Mouse (Mus musculus) right cerebral cortex, adult 18-20 months (tissue): ENCODE measurements around the gene Irf7.
A peak's percentile ranks its signal among the peaks of the same experiment; 100 is the strongest.
"Not testable (repeated sequence)": the region's sequence is repeated elsewhere in the genome, so short reads cannot be mapped to it uniquely, and the experiment has no call there.

Source experiments
- DNase-seq: peaks from one replicate; pipeline ENCODE4 v3.0.0; 2022; ENCODE audit warnings: mixed read lengths

Irf7 gene

DNA sequence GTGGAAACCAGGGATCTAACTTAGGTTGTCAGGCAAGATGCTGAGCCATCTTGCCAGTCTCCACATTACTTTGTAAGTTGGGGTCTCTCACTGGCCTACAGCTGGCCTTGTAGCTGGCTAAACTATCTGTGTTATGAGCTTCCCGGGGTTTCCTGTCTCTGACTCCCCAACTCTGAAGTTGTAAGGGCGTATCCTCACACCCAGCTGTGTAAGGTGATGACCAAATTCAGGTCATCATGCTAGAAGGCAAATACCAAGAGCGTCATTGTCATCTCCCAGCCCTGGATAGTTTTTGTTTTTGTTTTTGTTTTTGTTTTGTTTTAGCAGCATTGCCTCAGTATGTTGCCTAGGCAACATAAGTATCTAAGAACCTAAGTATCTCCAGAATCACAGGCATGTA is 4.3 kb upstream of the Irf7 start:
- no peak for DNase-seq

DNA sequence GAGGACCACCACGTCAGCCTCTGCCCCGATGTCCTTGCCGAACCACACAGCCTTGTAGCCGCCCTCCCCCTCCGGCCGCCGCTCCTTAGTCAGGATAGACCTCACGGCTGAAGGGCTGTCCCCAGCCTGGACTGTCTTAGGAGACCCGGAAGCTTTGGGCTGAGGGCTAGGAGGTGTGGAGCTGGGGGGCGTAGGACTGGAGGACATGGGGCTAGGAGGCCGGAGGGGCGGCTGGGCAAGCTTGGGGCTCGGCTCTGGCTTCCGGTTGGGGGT is 2.9 kb upstream of the Irf7 start:
- no peak for DNase-seq

DNA sequence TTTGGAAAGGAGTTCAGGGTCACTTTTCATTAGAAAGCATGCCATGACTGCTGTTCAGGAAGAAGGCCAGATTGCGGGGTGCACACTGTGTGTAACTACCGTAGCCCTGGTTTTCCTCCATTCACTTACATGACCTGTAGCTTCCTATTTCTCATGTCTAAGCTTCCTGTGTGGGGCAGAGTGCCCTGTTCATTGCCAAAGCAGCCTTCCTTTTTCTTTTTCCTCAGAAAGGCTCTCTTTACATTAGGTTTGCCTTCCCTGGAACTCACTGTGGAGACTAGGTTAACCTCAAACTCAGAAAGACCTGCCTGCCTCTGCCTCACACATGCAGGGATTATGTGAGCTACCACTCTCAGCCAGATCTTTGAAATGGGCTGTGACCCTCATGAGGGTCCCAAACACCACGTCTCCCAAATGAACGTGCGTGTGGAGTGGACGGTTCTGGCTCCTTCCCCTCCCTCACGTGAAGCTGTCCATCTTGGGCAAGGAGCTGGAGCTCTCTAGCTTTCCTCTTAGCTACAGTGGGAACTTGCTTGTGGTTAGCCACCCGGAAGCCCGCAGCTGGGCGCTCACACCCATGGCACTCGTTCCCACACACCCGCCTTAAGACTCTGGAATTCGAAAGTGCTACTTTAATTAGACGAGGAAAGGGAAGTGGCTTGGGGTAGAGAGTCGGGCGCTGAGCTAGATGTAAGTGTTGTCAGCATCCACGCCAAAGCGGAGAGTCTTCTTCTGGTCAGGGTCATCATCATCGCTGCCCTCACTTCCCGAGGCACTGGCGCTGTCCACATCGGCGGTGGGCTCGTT is 2.4 kb upstream of the Irf7 start:
- DNase-seq, result no peak

DNA sequence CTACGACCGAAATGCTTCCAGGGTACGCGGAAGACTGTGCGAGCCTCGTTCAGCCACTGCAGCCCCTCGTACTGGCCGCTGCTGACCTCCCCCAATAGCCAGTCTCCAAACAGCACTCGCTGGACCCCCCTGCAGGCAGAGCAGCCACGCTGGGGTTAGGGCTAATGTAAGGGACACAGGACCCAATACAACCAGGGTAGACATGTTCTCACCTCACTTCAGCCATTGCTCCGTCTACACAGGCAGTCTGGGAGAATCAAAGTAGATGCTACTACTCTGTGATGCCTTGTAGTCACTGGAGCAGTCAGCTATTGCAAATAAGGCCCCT is 906 bp downstream of the Irf7 start:
- no peak for DNase-seq

DNA sequence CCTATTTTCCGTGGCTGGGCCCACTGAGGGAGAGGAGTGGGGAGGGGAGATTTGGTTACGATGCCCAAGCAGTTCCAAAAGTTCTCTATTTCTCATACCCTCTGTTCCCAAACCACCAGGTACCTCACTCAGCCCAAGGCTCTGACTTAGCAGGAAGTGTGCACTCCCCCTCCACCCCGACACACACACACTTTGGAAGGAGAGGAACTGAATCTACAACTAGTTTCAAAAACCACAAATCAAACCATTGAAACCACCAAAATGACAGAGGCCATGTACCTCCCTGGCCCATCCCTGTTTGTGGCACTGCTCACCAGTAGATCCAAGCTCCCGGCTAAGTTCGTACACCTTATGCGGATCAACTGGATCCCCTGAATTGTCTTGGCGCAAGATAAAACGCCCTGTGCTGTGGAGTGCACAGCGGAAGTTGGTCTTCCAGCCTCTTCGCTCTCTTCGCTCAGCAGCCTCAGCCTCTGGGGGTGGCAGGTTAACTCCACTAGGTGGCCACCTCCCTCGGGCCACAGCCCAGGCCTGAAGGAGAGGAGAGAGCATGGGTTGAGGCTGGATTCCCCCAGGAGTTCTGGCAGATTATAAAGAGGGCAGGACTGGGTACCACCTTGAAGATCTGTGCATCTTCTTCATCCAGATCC is 1.4 kb downstream of the Irf7 start:
- no peak for DNase-seq

DNA sequence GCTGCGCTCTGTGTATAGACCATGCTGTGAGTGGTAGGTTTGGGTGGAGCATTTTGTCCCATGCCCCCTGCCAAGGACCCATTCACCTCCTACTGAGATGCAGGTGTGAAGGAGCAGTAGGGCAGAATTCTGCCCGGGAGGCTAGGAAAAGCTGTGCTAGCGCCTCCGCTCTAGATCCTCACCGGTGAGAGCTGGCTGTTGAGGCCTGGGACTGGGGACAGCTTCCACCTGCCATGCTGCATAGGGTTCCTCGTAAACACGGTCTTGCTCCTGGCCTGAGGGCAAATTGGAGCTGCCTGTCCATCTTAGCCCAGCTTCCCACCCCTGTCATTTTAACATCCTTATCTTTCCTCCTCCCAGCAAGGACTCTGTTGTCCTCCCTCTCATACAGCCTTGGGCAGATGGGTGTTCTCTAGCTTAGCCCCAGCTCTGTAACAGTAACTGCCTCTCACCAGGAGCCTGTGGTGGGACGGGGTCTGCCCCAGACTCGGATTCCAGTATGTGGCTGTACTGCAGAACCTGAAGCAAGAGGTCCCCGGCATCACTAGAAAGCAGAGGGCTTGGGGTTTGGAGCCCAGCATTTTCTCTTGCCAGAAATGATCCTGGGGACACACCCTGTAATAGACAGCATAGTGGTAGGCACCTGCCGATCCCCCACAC is 2.1 kb downstream of the Irf7 start:
- no peak for DNase-seq

DNA sequence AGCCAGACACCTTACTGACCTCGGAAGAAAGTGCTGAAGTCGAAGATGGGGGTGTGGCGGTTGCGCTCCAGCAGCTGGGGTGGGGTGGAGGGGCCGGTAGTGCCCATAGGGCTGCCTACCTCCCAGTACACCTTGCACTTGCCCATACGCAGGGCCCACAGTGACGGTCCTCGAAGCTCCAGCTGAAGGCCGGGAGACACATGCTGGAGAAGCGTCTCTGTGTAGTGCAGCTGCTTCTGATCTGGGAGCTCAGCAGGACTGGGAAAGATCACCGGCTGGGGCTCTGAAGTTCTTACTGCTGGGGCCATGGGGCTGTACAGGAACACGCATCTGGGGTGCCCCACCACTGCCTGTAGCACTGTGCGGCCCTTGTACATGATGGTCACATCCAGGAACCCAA is 2.6 kb downstream of the Irf7 start:
- DNase-seq, result no peak

DNA sequence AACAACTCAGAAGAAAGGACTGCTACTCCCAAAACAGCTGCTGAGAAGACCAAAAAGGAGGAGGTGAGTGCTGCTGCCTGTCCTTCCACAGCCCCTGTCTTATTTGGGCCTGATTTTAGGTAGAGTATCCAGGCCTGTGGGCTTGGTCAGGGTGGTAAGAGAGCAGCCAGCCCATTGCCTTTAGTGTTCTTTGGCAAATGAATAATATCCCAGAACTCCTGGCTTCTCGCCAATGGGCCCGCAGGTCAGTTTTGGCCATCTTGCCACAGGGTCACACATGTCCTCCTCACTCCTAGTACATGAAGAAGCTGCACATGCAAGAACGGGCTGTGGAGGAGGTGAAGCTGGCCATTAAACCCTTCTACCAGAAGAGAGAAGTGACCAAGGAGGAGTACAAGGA is 4.8 kb downstream of the Irf7 start:
- no peak for DNase-seq

DNA sequence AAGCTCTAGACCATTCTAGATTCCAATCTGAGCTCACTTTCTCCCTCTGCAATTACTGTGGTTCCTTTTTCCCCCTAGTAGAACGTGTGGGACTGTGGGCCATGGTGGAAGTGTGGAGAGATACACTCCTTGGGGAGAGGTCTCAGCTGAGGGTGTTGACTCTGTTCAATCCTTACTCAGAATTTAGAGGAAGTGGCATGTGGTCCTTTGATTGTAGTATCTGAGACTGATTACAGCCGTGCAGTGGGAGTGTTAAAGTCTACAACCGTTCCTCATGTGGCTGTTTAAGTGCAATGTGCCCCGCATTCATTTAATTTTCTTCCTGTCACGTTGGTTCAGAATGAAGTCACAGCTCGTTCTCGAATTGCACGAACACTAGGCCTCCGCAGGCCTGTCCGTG is 10.1 kb downstream of the Irf7 start:
- no peak for DNase-seq

DNA sequence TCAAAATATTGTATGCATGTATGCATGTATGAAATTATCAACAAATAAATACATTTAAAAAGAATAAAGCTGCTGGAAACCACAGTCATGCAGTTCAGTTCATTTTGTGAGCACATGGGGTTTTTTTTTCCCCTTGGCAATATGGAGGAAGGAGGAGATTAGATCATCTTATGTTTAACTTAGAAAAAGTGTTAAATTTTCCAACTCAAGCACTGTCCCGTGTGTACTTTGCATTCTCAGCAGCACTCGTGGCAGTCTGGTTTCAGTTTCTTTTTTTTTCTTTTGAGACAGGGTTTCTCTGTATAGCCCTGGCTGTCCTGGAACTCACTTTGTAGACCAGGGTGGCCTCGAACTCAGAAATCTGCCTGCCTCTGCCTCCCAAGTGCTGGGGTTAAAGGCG is 15.8 kb downstream of the Irf7 start:
- not testable (repeated sequence) for DNase-seq

DNA sequence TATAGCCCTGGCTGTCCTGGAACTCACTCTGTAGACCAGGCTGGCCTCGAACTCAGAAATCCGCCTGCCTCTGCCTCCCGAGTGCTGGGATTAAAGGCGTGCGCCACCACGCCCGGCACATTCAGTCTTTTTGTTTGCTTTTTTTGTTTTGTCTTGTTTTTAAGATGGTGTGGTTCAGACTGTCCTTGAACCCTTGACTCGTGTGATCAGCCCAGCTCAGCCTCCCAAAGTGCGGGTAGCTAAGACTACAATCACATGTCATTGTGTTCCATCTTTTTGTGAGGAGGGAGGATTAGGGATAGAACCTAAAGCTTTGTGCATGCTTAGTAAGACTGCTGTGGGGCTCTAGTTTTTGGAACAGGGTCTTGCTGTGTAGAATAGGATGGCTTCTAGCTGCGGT is 34.7 kb downstream of the Irf7 start:
- no peak for DNase-seq

DNA sequence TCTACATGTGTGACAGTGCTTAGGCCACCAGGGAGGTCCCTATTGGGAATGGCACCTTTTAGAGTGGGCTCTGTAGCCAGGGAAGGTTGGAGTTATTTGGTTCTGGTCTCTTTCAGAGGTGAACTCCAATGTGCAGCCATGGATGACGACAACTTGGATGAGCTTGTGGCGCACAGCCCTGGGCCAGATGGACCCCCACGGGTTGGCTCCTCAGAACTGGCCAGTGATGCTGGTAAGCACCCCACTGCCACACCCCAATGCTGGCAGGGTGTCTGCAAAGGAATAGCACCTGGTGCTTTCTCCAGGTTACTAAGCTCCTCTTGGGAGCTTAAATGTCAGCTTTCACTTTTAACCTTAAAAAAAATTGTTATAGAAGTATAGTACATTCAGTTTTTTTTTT is 35.2 kb downstream of the Irf7 start:
- no peak for DNase-seq

DNA sequence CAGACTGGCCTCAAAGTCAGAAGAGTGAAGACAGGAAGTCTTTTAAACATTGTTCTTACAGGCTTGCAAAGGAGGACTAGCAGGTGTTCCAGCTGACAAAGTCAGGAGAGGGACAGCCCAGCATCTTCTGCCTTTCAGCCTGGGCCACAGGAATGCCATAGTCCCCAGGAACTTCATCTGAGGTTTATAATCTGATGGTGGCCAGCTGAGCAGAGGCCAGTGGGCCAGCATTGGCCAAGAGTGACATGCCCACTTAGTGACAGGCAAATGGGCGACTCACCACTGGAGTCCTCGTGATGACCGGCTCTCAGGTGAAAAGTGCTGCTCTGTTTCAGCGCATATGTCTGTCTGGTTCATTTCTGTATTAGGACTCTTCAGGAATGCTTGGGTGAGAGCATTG is 35.7 kb downstream of the Irf7 start:
- DNase-seq, result no peak

DNA sequence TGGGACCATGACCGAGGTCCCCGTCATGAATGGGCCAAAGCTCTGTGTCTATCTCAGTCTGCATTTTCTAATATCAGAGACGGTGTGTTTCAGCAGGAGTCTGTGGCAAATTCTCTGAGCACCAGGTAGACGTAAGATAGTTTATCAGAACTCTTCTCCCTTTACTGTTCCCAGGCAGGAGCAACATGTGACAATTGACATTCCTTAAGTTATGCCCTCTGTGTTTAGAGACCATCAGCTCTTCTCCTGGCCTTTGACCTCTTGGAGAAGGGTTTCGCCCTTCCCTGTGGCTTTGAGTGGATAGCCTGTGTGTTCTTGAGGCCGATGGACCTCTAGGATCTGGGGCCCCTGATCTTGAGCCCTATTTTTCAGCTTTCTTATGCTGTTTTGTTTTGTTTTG is 36.6 kb downstream of the Irf7 start:
- DNase-seq, result no peak

DNA sequence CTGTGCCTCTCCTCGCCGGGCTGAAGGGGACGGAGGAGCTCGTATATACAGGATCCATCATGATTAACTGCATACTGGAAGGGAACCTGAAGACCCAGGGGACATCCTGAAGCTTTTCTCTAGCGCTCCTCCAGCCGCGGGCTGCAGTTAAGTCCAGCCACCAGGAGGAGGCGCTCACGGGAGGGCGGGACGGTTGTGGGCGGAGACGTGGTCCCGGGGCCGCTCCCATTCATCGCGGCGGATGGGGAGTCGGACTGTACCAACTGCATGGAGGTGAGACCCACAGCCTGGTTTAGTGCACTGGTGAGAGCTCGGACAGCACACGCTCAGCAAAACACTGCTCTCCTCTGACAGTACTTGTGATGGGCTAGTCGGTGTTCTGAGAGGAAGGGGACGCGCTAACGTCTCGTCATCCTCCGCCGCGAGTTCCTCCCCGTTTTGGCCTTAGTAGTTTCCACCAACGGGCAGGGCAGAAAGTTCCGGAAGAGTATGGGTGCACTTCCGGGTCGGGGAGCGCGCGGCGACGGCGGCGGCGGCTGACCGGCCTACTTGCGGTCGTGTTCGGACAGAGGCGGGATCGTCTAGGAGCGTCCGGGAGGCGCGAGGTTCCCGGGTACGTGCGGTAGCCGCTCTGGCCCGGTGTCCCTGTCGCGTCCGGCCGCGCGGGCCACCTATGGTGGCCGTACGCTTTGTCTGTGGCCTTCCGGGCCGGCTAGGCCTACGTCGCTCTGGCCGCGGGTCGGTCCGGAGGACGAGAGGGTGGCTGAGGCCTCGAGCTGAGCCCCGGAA is 37.8 kb downstream of the Irf7 start, which contains the start of gene Phrf1:
Gene Phrf1, plus strand, starts transcription at position 506 of the 789 bp plus-strand sequence.
- peak; percentile 91 for DNase-seq

DNA sequence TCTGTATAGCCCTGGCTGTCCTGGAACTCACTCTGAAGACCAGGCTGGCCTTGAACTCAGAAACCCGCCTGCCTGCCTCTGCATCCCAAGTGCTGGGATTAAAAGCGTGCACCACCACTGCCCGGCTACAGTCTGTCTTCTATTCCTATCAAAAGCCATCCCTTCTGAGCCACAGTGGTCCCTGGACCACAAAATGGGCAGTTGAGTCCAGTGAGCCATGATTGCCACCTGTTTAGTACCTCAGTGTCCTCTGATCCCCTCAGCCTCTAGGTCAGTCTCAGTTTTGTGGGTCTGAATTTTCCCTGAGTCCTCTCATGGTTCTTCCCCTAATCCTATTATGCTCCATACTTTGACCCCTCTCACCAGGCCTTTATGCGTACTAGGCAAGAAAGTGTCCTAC is 38.5 kb downstream of the Irf7 start:
- DNase-seq, result no peak

DNA sequence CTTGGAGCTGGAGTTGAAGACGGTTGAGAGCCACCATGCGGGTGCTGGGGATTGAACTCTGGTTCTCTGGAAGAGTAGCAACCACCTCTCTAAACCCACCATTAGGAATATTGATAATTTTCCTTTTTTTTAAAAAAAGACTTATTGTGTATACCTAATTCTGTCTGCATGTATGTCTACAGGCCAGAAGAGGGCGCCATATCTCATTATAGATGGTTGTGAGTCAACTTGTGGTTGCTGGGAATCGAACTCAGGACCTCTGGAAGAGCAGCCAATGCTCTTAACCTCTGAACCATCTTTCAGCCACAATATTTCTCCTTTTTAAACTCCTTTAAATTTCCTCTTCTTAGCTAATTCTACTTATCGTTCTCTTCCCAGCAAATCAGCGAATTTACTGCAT is 39.7 kb downstream of the Irf7 start:
- no peak for DNase-seq

DNA sequence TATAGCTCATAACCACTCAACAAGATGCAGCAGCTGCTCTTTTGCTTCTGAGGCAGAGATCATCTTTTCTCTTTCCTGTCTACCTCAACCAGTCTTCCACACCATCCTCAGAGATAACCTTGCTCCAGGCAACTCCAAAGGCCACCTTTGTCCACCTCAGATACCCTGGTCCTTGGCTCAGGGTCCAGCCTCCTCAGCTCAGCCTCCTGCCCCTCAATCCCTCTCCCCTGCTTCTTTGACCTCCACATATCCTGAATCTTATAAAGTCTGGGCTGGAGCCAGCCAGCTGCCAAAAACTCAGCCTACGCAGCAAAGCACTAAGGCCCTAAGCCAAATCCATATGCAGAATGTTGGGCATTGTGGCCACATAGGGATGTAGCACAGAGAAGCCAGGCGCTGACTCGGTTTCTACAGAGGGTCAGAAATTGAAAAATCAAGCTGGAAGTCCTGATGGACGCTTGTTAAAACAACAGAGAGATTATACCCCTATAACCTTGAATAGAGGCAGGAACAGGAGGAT is 43.5 kb downstream of the Irf7 start:
- no peak for DNase-seq

DNA sequence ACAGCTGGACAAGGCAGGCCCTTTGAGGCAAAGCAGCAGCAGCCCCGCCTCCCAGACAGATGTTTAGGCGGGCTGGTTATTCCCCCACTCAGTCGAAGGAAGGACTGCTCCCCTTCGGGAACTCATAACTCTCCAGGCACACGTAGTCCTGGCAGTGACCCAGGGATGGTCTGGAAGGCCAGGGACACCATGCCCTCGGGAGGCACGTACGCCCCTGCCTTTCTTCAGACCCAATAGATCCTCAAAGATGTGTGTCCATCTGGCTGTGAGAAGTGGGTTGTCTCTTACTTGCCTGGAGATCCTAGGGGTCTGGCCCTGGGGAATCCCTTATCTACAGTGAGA is 44.2 kb downstream of the Irf7 start:
- DNase-seq, result no peak

DNA sequence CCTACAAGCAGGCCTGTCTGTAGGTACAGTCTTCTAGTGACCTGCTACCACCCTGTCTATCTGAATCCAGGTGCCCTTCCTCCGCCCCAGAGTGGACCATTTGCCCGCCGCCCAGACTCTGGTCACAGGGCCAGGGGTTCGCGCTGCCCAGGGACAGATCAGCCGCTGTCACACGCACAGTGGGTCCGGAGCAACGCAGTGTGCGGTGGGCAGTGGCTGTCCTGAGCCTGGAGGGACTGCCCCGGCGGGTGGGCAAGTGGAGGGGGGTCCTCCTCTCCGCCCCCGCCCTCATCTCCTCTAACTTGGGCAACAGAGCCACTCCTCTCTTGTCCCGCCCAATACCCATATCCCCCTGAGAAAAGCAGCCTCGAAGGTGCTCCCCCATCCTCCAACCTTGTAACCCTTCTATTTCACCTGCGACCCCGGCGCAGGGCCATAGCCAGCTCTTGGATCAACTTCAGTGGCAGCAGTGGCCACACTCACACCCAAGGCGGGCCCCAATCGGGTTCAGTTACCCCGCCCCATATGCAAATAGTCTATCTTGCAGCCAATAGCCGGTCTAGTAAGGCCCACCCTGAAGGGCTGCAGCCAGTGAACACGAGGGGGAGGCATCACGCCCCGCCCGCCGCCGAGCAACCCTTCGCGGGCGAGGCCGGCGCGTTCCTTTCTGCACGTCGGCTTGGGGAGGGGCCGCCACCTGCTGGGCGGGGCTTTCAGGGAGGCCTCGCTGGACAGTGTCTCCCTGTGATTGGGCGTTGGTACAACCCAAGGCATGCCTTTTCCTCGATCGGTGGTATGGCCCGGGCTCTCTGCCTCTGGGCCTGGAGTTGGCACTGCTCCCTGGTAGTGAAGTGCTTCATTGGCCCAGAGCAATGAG is 44.8 kb downstream of the Irf7 start:
- peak; percentile 96 for DNase-seq

DNA sequence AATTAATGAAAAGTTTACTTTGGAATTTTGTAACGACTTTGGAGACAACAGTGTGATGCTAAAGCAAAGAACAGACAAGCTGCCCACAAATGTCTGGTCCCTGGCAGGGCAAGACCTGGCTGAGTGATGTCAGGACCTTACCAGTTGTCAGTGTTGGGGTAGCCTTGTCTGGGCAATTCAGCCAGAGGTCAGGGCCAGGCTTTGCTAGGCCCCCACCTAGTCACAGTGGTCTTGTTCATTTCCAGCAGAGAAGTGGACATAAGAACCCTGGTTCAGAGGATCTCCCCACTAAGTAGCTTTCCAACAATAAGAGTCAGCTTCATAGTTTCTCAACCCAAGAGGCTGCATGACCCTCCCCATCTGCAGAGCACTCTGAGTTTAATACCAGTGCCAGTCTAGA is 45.9 kb downstream of the Irf7 start:
- DNase-seq, result no peak

DNA sequence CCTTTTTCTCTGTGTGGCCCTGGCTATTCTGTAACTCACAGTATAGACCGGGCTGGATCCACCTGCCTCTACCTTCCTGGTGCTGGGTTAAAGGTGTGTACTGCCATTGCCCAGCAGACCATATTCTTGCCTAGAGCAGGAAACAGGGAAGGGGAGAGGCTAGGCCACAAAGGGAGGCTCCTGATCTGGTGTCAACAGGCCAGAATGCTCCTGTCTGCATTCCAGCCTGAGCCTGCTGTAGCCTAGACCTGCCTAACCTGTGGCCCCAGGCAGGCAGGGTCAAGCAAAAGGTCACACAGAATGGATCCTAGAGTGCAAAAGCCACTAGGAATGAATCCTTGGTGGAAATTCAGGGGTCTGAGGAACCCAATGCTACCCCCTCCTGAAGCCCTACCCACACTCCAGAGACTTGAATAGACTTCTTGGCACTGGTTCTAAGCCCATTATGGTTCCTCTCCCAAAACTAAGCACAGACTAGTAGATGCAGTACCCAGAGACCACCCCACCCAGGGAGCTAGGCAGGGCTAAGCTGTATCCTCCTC is 46.7 kb downstream of the Irf7 start:
- DNase-seq, result no peak
